Mouse (Mus musculus) midbrain, embryonic 15.5 days (tissue): Measurements from ENCODE around the gene Tenm2. TPM values are rescaled to one million over a fixed set of nuclear protein-coding genes. Genes with fewer than 3 reads are reported as not detected.

Experiments
- ATAC-seq: fragments of 200-750 bp; cut with Nextera tagmentation; replicated peaks from 2 replicates; pipeline ENCODE4 v1.8.0; 2017; ENCODE audit warnings: moderate TSS enrichment
- H3K27ac ChIP-seq: fragments of 300-500 bp; sonication (generic); 2 replicates; pipeline ENCODE4 v1.5.1; 2015; ENCODE audit warnings: mild to moderate bottlenecking, inconsistent platforms
- H3K27me3 ChIP-seq: fragments of 300-500 bp; sonication (generic); replicated peaks from 2 replicates; pipeline ENCODE4 v1.6.1; 2015; ENCODE audit warnings: inconsistent platforms
- H3K36me3 ChIP-seq: fragments of 300-500 bp; sonication (generic); replicated peaks from 2 replicates; pipeline ENCODE4 v1.6.1; 2015; ENCODE audit warnings: inconsistent platforms
- H3K4me1 ChIP-seq: fragments of 300-500 bp; sonication (generic); 2 replicates; pipeline ENCODE4 v1.6.1; 2015; ENCODE audit warnings: inconsistent platforms
- H3K4me2 ChIP-seq: fragments of 300-500 bp; sonication (generic); 2 replicates; pipeline ENCODE4 v1.6.1; 2015; ENCODE audit warnings: inconsistent platforms, mild to moderate bottlenecking, moderate library complexity
- H3K4me3 ChIP-seq: fragments of 300-500 bp; sonication (generic); 2 replicates; pipeline ENCODE4 v1.5.1; 2015; ENCODE audit warnings: mild to moderate bottlenecking, inconsistent platforms
- H3K9ac ChIP-seq: fragments of 300-500 bp; sonication (generic); 2 replicates; pipeline ENCODE4 v1.6.1; 2015; ENCODE audit warnings: mild to moderate bottlenecking, inconsistent platforms
- H3K9me3 ChIP-seq: fragments of 300-500 bp; sonication (generic); 2 replicates; pipeline ENCODE4 v1.6.1; 2016; ENCODE audit warnings: inconsistent platforms
- WGBS: fragments of 180-500 bp; shearing (Covaris S2); methylation state at CpG from one replicate; pipeline ENCODE4 v1.1.7; 2015; ENCODE audit warnings: mixed read lengths; 5-methylcytosine and 5-hydroxymethylcytosine counted together
- polyA plus RNA-seq: library from polyadenylated mRNA; unstranded; fragments of >200 nt; fragmentation: Nextera tagmentation; extraction: Ambion mirVana; gene quantifications from 2 replicates; pipeline ENCODE4 v1.2.1, GENCODE M21; 2015

Tenm2 gene
- polyA plus RNA-seq, 1 experiment from 2014 or later, result 92.1 TPM

DNA sequence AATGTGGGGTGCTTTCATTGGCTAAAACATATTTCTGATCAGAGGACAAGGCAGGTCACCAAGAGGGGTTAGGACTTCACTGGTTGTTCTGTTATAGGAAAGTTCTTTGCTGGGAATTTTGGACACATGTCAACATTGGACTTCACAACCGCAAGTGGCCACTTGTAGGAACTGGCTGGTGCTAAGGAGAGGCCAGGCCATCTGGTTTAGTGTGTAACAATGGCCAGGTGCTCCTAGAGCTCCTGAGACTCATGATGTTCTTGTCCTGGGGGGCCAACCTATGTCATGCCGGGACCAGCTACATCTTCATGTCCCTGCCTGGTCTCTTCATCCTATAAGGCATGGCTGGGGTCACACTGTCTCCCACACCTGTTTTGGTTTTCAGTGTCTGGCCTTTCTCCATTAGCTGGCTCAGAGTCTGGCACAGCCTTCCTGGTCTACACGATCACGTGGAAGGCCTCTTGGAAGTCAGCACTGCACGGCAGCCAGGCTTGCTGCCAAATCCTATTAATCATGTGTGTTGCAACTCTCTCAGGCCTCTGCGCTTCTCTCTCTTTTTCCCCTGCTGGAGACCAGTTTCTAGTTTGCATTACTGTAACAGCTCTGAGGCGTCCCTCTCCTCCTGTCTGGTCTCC is 1199.6 kb downstream of the Tenm2 start:
- no peak overlapping the region for H3K9ac ChIP-seq
- ATAC-seq, result peak; percentile 78
- H3K27ac ChIP-seq, result peak overlapping the region; percentile 44
- peaks cover 32% of the 10 kb centered on the region for H3K4me1 ChIP-seq
- no peaks in the 10 kb centered on the region for H3K9me3 ChIP-seq
- no peaks in the 10 kb centered on the region for H3K27me3 ChIP-seq
- 0 out of 2 replicates have a peak, but pooled peaks cover 3% of the 10 kb centered on the region for H3K36me3 ChIP-seq
- H3K4me2 ChIP-seq, result no peak overlapping the region
- 40% methylated on average over 7 of the region's 7 CpGs for WGBS
- no peak overlapping the region for H3K4me3 ChIP-seq

DNA sequence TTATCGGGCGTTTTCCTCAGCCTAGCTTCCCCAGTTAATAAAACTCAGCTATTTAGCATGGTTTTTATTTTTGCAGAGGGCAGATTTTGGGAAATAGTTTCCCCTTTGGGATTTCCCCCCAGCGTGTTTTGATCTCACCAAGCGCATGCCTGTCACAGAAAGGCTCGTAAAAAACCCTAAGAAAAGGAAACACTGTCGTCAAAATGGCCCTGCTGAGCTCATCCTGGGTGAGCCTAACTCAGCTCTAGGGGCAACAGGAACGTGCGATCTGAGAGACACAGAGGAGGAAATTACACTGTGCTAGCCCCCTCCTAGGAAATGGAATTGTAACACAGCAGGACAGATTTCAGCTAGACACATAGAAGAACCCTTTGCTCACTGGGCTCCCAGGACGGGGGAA is 1204.0 kb downstream of the Tenm2 start:
- Histone ChIP-seq H3K9ac (no peak overlapping the region), H3K27me3 (no peaks in the 10 kb centered on the region), H3K27ac (peak overlapping the region; percentile 45), H3K4me2 (no peak overlapping the region; the same call in 1 of the 2 replicates), H3K9me3 (no peaks in the 10 kb centered on the region), H3K36me3 (peaks cover 10% of the 10 kb centered on the region; the same call in 1 of the 2 replicates), H3K4me3 (no peak overlapping the region), H3K4me1 (peaks cover 23% of the 10 kb centered on the region)
- ATAC-seq, result no peak
- WGBS, result 30% methylated on average over 9 of the region's 9 CpGs

DNA sequence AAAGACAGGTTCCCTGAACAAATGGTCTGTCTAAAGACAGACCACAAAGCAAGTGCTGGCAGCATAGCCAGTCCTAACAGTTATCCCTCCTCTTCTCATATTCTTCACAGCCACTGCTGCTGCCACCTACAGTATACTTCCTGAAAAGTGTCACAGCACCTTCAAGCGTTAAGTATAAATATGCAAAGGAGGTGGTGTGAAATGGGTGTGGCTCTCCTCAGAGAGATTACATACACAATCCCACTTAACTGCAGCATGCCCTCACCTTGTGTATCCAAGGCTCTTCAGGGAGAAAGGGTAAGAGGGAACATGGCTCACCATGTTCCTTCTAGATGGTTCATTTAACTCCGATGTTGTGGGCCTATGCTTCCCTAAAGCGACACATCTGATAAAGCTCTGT is 1215.8 kb downstream of the Tenm2 start:
- Histone ChIP-seq H3K4me2 (no peak overlapping the region), H3K4me1 (no peaks in the 10 kb centered on the region), H3K27me3 (no peaks in the 10 kb centered on the region), H3K4me3 (no peak overlapping the region), H3K27ac (no peak overlapping the region), H3K9ac (no peak overlapping the region), H3K9me3 (0 out of 2 replicates have a peak, but pooled peaks cover 3% of the 10 kb centered on the region), H3K36me3 (peaks cover 31% of the 10 kb centered on the region)
- no peak for ATAC-seq
- 79% methylated on average over 3 of the region's 3 CpGs for WGBS

DNA sequence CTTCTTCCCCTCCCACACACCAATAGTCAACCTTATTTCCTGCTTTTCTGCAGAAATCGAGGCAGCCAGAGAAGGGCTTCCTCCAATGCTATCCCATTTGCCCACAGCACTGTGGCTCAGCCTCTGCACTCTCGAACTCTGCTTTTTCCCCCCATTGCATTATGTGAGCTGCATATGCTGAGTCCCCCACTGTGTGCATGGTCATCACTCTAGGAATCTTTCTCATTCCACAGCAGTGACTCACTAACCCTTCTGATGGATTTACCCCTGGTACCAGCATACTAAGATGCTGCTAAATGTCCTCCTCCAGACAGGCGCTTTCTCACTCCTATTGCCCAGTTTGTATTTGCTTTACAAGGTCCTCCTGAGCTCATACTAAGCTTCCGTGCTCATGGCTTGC is 1222.6 kb downstream of the Tenm2 start:
- no peak for ATAC-seq
- no peak overlapping the region for H3K4me3 ChIP-seq
- H3K4me1 ChIP-seq, result no peaks in the 10 kb centered on the region
- H3K27me3 ChIP-seq, result no peaks in the 10 kb centered on the region
- peaks cover 4% of the 10 kb centered on the region; the same call in 1 of the 2 replicates for H3K36me3 ChIP-seq
- no peaks in the 10 kb centered on the region for H3K9me3 ChIP-seq
- no peak overlapping the region for H3K4me2 ChIP-seq
- 80% methylated on average over 4 of the region's 4 CpGs for WGBS
- H3K9ac ChIP-seq, result no peak overlapping the region
- H3K27ac ChIP-seq, result no peak overlapping the region

DNA sequence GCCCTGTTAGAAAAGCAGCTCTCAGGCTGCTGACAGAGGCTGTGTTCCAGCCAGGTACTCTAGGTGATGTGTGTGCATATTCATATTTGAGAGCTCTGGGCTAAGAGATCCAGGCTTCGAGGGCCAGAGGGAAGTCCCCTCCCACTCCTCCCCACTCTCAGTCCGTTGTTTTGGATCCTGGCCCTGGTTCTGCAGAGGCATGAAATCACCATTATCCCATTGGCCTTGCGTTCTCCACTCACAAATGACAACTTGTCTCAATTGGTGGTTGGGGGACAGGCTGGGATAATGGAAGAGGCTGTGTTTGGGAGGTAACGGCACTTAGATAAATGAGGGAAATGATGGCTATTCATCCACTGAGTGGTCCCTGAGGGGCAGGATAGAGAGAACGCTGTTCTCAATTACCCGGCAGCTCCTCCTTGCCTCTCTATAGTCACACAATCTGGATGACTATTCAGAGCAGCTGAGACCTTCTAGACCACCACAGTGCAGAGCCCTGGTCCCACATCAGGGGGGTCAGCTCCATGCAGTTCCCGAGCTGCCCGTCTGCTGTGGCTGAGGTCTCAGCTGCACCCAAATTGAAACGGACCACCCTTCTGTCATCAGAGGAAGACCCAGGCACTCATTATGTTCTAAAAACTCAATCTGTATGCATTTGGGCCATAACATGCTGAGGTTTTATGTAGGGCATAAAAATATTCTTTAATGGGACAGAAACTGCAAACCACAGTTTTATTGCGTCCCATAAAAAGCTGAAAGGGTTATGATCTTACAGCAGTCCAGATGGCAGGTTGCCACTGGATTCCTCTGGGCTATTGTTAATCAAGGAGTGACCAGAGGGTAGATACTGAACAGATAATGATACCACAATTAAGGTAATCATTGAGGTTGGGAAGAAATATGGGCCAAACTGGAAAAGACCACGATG is 1226.2 kb downstream of the Tenm2 start:
- H3K27ac ChIP-seq, result no peak overlapping the region

DNA sequence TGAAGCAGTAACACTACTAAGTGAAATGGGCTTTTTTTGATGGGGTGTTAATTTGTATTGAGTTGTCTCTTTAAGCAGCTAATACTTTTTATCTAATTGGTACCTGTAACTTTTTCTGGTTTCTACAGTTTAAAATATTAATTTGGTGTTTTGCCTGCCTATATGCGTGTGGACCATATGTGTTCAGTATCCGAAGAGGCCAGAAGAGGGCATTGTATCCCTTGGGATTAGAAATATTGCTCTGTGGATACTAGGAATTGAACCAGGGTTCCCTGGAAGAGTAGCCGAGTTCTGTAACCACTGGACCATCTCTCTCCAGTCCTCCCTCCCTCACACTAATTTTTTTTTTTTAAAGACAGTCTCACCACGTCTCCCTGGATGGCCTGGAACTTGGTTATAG is 1232.9 kb downstream of the Tenm2 start:
- Histone ChIP-seq H3K9ac (no peak overlapping the region), H3K27ac (no peak overlapping the region), H3K4me1 (peaks cover 27% of the 10 kb centered on the region), H3K4me3 (no peak overlapping the region), H3K9me3 (no peaks in the 10 kb centered on the region), H3K36me3 (peaks cover 4% of the 10 kb centered on the region; the same call in 1 of the 2 replicates), H3K4me2 (no peak overlapping the region), H3K27me3 (no peaks in the 10 kb centered on the region; the same call in 1 of the 2 replicates)
- ATAC-seq, result no peak
- 54% methylated on average over 4 of the region's 4 CpGs for WGBS

More for the DNA sequence above, 1226.2 kb downstream of the Tenm2 start:
- Histone ChIP-seq H3K4me3 (no peak overlapping the region), H3K4me2 (no peak overlapping the region), H3K9ac (no peak overlapping the region), H3K27me3 (no peaks in the 10 kb centered on the region), H3K36me3 (peaks cover 10% of the 10 kb centered on the region; the same call in 1 of the 2 replicates), H3K9me3 (no peaks in the 10 kb centered on the region), H3K4me1 (no peaks in the 10 kb centered on the region)
- WGBS, result 43% methylated on average over 11 of the region's 11 CpGs
- peak; percentile 60 for ATAC-seq

DNA sequence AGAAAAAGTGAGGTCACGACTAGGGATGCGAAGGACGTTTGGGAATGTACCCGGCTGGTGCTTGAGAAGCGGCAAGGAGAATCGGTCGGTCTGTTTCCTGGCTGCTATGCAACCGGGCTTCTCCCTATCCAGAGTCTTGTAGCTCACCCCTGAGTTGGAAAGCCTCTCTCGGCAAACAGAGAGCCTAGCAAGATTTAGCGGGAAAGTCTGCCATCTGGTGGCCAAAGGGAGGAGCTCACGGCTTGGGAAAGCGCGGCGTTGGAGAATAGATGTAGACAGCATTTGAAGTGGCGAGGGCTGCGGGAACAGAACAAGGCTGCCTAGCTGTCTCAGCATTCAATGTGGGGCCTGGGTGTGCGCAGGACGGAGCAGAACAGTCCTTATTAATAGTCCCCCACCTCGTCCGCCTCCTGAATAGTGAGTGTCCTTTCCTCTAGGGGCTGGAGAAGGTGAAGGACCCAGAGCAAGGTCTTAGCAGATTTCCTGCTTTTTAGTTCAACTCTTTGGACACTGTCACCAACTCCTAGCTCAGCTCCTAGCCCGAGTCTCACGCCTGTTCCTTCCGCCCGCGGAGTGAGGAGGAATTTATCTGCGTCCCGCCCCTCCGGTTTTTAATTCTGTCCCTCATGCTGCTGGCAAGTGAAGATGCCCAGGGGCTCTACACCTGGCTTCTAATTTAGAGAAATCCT is 1234.3 kb downstream of the Tenm2 start:
- Histone ChIP-seq H3K9ac (0 out of 2 replicates have a peak overlapping the region, but pooled peaks have one; percentile 2), H3K4me2 (peak overlapping the region; percentile 46), H3K9me3 (no peaks in the 10 kb centered on the region), H3K4me3 (peak overlapping the region; percentile 19; the same call in 1 of the 2 replicates), H3K4me1 (peaks cover 27% of the 10 kb centered on the region), H3K36me3 (no peaks in the 10 kb centered on the region; the same call in 1 of the 2 replicates), H3K27ac (peak overlapping the region; percentile 48; the same call in 1 of the 2 replicates), H3K27me3 (no peaks in the 10 kb centered on the region; the same call in 1 of the 2 replicates)
- WGBS, result 6% methylated on average over 28 of the region's 28 CpGs
- ATAC-seq, result peak; percentile 89

DNA sequence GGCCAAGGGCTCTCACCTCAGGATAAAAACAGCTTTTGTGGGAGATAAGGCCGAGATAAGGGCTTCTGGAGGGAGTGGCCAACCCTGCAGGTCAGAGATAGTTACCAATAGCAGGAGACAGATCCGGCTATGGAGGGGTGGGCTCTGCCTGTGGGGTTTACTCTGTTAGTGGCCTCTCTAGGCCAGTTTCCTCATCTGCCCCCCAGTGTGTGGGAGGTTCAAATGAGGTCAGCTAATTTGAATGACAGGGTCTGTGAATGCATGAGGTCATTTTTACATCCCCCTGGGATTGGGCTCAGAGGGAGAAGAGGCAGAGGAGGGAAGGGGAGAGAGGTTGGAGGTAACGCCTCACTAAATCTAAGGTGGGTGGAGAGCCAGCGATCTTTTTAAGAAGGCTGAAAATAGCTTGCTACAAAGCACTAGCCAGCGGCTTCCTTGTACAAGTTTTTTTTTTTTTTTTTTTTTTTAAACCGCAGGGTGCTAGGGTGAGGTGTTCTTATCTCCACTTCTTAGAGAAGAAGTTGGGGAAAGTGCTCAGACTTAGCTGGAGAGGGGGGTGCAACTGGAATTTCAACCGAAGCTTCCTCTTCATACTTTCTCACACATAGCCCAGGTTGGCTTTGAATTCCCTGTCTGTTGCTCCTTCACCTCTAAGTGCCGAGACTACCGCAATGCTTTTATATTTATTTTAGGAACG is 1235.0 kb downstream of the Tenm2 start:
- Histone ChIP-seq H3K4me1 (peaks cover 27% of the 10 kb centered on the region), H3K4me2 (peak overlapping the region; percentile 46), H3K9ac (no peak overlapping the region), H3K36me3 (no peaks in the 10 kb centered on the region), H3K27me3 (no peaks in the 10 kb centered on the region; the same call in 1 of the 2 replicates), H3K9me3 (no peaks in the 10 kb centered on the region), H3K4me3 (peak overlapping the region; percentile 19; the same call in 1 of the 2 replicates), H3K27ac (peak overlapping the region; percentile 26; the same call in 1 of the 2 replicates)
- ATAC-seq, result peak; percentile 6; the same call in 1 of the 2 replicates
- whole genome bisulfite sequencing, result 4% methylated on average over 10 of the region's 10 CpGs

DNA sequence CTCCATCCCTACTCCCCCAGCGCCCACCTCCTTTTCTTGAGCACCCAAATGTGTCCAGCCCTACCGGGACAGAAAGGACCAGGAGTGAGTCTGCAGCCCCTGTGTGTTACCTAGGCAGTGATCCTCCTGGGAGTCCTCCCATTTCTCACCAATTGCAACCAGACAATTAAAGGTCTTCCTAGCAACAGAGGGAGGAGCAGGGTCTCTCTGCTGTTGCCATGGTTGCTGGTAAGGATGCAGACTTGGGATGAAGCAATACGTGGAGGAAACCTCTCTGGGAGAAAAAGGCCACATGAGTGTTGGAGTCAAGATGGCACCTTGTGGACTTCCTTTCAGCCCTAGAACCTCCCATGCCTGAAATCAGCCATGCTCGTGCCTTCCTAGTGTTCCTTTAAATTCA is 1235.7 kb downstream of the Tenm2 start:
- Histone ChIP-seq H3K4me3 (no peak overlapping the region), H3K27me3 (no peaks in the 10 kb centered on the region; the same call in 1 of the 2 replicates), H3K4me2 (no peak overlapping the region), H3K4me1 (peaks cover 27% of the 10 kb centered on the region), H3K36me3 (no peaks in the 10 kb centered on the region), H3K9ac (no peak overlapping the region), H3K9me3 (no peaks in the 10 kb centered on the region), H3K27ac (peak overlapping the region; percentile 39)
- peak; percentile 40; the same call in 1 of the 2 replicates for ATAC-seq
- WGBS, result 11% methylated on average over 4 of the region's 4 CpGs

DNA sequence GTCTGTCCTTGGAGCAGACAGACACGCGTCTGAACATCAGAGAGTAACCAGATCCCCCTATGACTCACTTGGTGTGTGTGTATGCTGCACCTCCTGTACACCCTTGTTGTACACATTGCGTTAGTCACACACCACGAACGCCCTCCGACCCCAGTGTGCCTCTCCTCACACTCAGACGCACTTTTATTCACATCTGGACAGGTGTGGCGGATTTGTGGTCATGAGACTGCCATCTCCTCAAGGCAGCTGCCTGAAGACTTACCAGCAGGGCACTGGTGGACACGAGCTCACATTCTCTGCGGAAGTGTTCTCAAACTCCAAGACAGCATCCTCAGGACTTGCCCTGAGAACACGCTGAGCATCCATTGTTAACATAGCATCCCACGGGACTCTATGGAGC is 1237.7 kb downstream of the Tenm2 start:
- Histone ChIP-seq H3K9me3 (no peaks in the 10 kb centered on the region), H3K27ac (no peak overlapping the region), H3K27me3 (no peaks in the 10 kb centered on the region), H3K4me3 (no peak overlapping the region), H3K36me3 (no peaks in the 10 kb centered on the region), H3K9ac (no peak overlapping the region), H3K4me2 (no peak overlapping the region), H3K4me1 (peaks cover 27% of the 10 kb centered on the region)
- no peak for ATAC-seq
- WGBS, result 84% methylated on average over 12 of the region's 12 CpGs

DNA sequence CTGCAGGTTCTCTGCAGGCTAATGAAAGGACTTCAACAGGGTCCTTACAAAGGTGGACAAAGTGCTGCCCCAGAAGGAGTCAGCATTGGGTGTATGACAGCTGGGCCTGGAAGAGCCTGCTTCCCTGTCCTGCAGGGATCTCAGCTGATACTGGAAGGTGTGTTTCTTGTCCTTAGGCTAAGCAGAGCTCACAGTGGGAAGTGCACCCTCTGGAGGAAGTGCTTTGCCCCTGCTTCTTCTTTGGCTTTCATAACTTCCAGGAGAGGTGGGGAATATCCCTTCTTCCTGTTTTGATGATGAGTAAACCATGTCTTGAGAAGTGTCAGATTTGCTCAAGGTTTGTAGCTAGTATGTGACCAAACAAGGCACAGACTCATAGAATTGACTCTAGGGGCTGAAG is 1240.5 kb downstream of the Tenm2 start:
- Histone ChIP-seq H3K27ac (no peak overlapping the region), H3K27me3 (no peaks in the 10 kb centered on the region), H3K9me3 (no peaks in the 10 kb centered on the region), H3K9ac (no peak overlapping the region), H3K4me3 (no peak overlapping the region), H3K4me1 (peaks cover 10% of the 10 kb centered on the region), H3K4me2 (no peak overlapping the region), H3K36me3 (no peaks in the 10 kb centered on the region)
- no peak for ATAC-seq
